Mouse (Mus musculus) ES-Bruce4 (cell line): ENCODE measurements around the gene Olfr506.

Experiments used
- CTCF ChIP-seq: IDR thresholded peaks from one replicate; pipeline ENCODE4 v1.8.1; 2011; ENCODE audit warnings: low read depth, low read length
- EP300 ChIP-seq: IDR thresholded peaks from 2 replicates; pipeline ENCODE4 v1.6.1; 2011; ENCODE audit warnings: low read depth, low read length; ENCODE audit not compliant: insufficient read depth
- POLR2A ChIP-seq: IDR thresholded peaks from one replicate; pipeline ENCODE4 v1.8.1; 2011; ENCODE audit warnings: low read length; ENCODE audit not compliant: insufficient read depth

- TF ChIP-seq POLR2A (no peak), CTCF (no peak), EP300 (peak; percentile 67; the same call in 1 of the 2 replicates)
Measured at GRCm38 (mm10) chr7:108614110-108614509, 3.5 kb downstream of the Olfr506 start.
